Mouse (Mus musculus) c-Kit-negative CD71-positive TER-119-positive erythroid progenitor cells, embryonic 14.5 days (primary cell): ENCODE results near the gene Arl6ip4.

Source experiments
- DNase-seq: peaks from one replicate; pipeline ENCODE4 v3.0.0-alpha.2; 2013; ENCODE audit warnings: low read depth, low spot score

The Arl6ip4 gene

GRCm38 (mm10) chr5:124093852-124094604 lies 21.9 kb upstream of the Arl6ip4 start:
- DNase-seq = no peak

DNA sequence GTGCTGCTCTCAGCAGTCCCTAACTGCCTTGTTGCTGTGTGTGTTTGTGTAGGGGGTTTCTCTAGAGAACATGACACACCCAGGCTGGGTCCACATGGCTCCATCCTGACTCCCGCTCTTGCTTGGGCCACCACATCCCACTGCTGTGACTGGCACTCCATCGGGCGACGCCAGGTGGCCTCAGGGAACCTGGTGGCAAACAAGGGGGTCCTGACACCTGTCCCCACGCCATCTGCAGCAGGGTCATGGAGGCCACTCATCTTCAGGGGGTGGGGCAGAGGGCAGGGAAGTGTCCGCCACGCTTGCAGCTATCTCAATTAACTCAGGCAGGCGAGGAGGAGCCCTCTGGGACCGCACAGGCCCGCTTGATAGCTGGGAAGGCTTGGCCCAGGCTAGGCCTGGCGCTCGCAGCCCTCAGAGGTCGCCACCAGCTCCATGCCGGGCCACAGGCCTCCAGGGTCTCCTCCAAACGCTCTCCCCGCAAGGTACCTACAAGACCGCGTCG lies 20.8 kb upstream of the Arl6ip4 start:
- peak; percentile 48 for DNase-seq

- DNase-seq = peak; percentile 97
Observed at GRCm38 (mm10) chr5:124095596-124096232, 20.2 kb upstream of the Arl6ip4 start, which contains the start of gene Abcb9. Gene Abcb9 (minus strand): TSS chr5:124095798.

DNA sequence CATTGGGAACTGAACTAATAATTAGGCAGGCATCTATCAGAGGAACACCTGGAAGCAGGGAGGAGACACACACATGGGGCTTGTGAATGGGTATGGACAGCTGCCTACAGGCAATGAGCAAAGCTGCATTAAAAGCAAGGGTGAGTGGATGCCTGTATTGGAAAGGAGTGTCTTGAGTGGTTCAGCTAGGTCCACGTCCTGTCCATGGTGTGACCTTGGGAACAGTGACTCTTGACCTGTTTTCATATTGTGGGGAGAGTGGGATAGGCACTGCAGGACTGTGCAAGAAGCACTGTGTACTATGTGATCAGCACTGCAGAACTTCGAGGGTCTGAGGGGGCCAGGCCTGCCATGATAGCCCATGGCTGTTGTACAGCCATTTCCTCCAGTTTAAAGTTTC lies 17.0 kb upstream of the Arl6ip4 start:
- no peak for DNase-seq

- no peak for DNase-seq
Observed at GRCm38 (mm10) chr5:124100128-124101044, 15.5 kb upstream of the Arl6ip4 start.

DNA sequence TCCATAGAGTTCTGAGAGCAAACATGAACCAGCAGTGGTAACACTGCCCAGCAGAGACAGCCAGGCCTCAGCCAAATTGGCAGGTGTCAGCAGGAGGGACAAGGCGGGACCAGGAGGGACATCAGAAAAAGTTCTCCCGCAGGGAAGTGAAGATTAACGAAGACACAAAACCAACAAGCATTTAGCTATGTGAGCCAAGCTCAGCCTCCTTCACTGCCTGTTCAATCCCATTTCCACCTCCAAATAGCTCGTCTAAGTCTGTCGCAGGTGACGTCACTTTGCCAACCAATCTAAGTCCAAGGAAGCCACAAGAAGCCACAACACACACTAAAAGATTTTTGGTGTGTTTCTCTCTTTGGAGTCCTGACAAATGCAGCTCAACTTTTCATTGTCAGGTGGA lies 13.6 kb upstream of the Arl6ip4 start:
- no peak for DNase-seq

DNA sequence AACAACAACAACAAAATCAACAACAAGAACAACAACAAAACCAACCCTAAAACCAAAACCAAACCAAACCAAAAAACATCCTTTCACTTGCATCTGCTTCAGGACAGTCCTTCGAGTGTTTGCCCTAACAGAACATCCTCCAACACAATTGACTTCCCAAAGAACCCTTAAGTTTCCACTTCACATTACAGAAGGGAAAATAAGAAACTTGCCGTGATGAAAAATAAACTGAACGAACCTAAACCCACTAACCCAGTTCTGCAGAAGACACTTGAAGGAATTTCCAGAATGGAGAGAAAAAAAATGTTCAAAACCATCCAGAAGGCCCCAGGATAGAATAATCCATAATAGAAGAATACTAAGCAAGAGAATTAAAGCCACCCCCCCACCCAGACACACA lies 12.9 kb upstream of the Arl6ip4 start:
- no peak for DNase-seq

- DNase-seq = no peak
Observed at GRCm38 (mm10) chr5:124103552-124103951, 12.3 kb upstream of the Arl6ip4 start.

- peak; percentile 45 for DNase-seq
Observed at GRCm38 (mm10) chr5:124111077-124111741, 4.7 kb upstream of the Arl6ip4 start.

- peak; percentile 94 for DNase-seq
Observed at GRCm38 (mm10) chr5:124111742-124112497, 4.0 kb upstream of the Arl6ip4 start, which contains the start of gene Ogfod2. Gene Ogfod2 (plus strand): TSS chr5:124112297.

DNA sequence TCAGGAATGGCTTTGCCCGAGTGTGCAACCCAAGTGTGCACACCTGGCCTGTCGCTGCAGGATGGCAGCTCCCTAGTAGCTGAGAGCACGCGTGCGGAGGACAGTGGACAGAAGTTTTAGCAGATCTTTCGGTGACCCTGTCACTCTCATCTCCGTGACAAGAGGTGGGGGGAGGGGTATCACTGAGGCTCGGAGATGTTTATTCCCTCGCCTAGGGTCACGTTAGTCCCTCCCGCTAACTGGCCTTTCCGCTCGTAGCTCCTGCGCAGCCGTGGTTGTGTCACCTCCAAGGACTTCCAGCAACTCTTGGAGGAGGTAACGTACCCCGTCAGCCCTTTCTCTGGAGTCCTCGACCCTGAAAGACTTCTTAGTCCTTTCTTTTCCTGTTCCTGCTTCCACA lies 3.4 kb upstream of the Arl6ip4 start:
- DNase-seq = no peak

GRCm38 (mm10) chr5:124113030-124113429 lies 2.9 kb upstream of the Arl6ip4 start:
- no peak for DNase-seq

- DNase-seq = no peak
Observed at GRCm38 (mm10) chr5:124114276-124115025, 1.4 kb upstream of the Arl6ip4 start.

- DNase-seq = no peak
Observed at GRCm38 (mm10) chr5:124115531-124115930, 358 bp upstream of the Arl6ip4 start.

DNA sequence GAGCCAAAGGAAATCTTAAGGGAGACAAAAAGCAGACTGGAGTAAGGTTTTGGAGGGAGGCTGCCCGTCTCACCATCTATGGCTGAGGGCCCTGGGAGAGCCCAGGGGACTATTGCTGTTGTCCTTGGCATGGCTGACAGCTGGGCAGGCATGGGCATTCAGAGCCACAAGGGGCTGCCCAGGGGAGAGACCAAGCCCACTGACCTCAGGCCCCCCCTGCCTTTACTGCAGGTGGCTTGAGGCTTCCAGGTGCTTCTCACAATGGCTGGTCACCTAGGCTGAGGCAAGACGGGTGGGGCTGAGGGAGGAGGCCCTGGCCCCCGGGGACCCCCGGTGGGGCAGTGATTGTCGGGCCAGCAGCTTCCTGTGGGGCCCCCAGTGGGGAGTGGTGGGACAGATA lies 3.3 kb downstream of the Arl6ip4 start:
- DNase-seq = no peak

- DNase-seq = no peak
Observed at GRCm38 (mm10) chr5:124122357-124122756, 6.5 kb downstream of the Arl6ip4 start.

DNA sequence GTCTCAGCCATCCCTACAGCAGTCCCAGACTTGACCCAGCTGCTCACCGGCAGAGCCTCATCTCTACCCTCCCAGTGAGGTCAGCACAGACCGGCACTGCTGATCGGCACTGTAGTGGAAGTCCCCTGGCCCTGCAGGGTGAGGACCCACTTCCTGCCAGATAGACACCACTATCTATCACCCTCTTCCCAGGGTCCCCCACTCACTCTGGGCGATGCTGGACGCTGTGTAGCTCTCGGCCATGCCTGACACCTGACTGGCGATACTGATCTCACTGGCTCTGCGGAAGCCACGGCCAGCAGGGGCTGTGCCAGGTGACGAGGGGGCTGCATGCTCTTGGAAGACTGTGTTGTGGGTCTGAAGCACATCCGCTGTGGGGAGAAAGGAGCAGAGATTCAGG lies 9.2 kb downstream of the Arl6ip4 start:
- no peak for DNase-seq

- no peak for DNase-seq
Observed at GRCm38 (mm10) chr5:124134261-124134660, 18.4 kb downstream of the Arl6ip4 start.

- no peak for DNase-seq
Observed at GRCm38 (mm10) chr5:124138066-124138465, 22.2 kb downstream of the Arl6ip4 start.

- no peak for DNase-seq
Observed at GRCm38 (mm10) chr5:124149028-124149427, 33.1 kb downstream of the Arl6ip4 start.
